In the genomic region with DNA sequence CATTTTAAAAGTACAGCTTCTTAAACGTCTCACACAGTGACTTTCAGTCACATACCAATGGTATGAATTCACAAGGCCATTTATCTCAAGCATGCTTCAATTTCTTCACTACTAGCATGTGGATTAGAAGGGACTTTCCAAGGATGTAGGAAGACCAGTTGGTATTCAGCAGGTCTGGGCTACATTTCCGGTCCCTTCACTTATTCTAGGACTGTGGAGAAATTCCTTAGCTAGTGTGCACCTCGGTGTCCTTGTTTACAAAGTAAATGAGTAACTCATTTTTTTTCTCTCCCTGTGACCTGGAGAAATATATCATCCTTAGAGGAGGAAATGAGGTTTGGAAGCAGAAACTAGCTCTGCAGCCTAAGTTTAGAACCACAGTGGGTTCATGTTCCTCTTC, we compare ENCODE assay signal across 21 mouse cellular contexts.
DNase-seq lines count a peak whose midpoint lies in the region; ATAC-seq and TF ChIP-seq lines count a peak whose summit lies in the region.
"Had no signal": no experiment of that assay in that cellular context is flagged by ENCODE, and none has a peak within 500 bp of the region (broad histone marks: within the 10 kb centered on the region; RNA-seq: fewer than 3 reads in every experiment).

No protein-coding gene starts in this region.

- no peak overlapping the region for H3K9ac ChIP-seq in intestine, embryonic 16.5 days (ENCODE audit: low read depth, low read length)
- H3K9ac ChIP-seq in intestine, embryonic 15.5 days, result no peak overlapping the region
- H3K9ac ChIP-seq in lung, postnatal 0 days (replicated peaks; ENCODE audit: low read depth), result no peak overlapping the region
- H3K9ac ChIP-seq: limb, embryonic 12.5 days; liver, embryonic 13.5 days; neural tube, embryonic 13.5 days had no signal

- TF ChIP-seq EP300 in lung, postnatal 0 days (IDR thresholded peaks at IDR 0.05), result no peak

- no peak for ATAC-seq in intestine, embryonic 16.5 days
- no peak for ATAC-seq in intestine, embryonic 15.5 days
- peak; percentile 44; the same call in 1 of the 2 replicates for ATAC-seq in lung, postnatal 0 days
- ATAC-seq: forebrain, embryonic 14.5 days; hindbrain, postnatal 0 days had no signal

- no peak overlapping the region for H3K4me2 ChIP-seq in intestine, embryonic 16.5 days (ENCODE audit: low read depth, low read length)
- no peak overlapping the region for H3K4me2 ChIP-seq in intestine, embryonic 15.5 days (replicated peaks)
- H3K4me2 ChIP-seq in lung, postnatal 0 days (replicated peaks; ENCODE audit: low read depth, low read length), result no peak overlapping the region
- H3K4me2 ChIP-seq: limb, embryonic 12.5 days; liver, embryonic 13.5 days; midbrain, embryonic 11.5 days; neural tube, embryonic 13.5 days had no signal

- peaks cover 42% of the 10 kb centered on the region for H3K4me1 ChIP-seq in heart, embryonic 10.5 days
- peaks cover 8% of the 10 kb centered on the region; the same call in 1 of the 2 replicates for H3K4me1 ChIP-seq in intestine, embryonic 16.5 days (ENCODE audit: control insufficient read depth, insufficient read depth, low read length)
- peaks cover 13% of the 10 kb centered on the region for H3K4me1 ChIP-seq in intestine, embryonic 15.5 days (replicated peaks)
- H3K4me1 ChIP-seq in lung, postnatal 0 days (ENCODE audit: insufficient read depth, low read depth, low read length), result peaks cover 3% of the 10 kb centered on the region
- H3K4me1 ChIP-seq: liver, embryonic 13.5 days had no signal

- no peak for TF ChIP-seq CTCF in lung, postnatal 0 days (IDR thresholded peaks at IDR 0.05)

- 39% methylated on average over 3 of the region's 3 CpGs for WGBS in heart, embryonic 10.5 days
- 29% methylated on average over 3 of the region's 3 CpGs for WGBS in intestine, embryonic 16.5 days
- 28% methylated on average over 3 of the region's 3 CpGs for WGBS in intestine, embryonic 15.5 days
- WGBS in lung, postnatal 0 days, result 20% methylated on average over 3 of the region's 3 CpGs

- peak overlapping the region; percentile 64 for H3K4me3 ChIP-seq in heart, embryonic 10.5 days
- no peak overlapping the region for H3K4me3 ChIP-seq in intestine, embryonic 16.5 days (ENCODE audit: low read length)
- H3K4me3 ChIP-seq in intestine, embryonic 15.5 days (replicated peaks), result no peak overlapping the region
- no peak overlapping the region for H3K4me3 ChIP-seq in lung, postnatal 0 days (ENCODE audit: low read depth, low read length)
- H3K4me3 ChIP-seq: left cerebral cortex, adult 2 months; limb, embryonic 12.5 days; liver, embryonic 13.5 days; neural tube, embryonic 13.5 days had no signal

- DNase-seq in heart, embryonic 10.5 days (ENCODE audit: low spot score), result no peak
- no peak for DNase-seq in heart, adult 11 months
- peak; percentile 46 for DNase-seq in lung, postnatal 0 days (ENCODE audit: low spot score)
- DNase-seq in lung, postnatal 4 days, result no peak
- DNase-seq in yolk sac, embryonic 10.5 days (ENCODE audit: low spot score), result peak; percentile 61
- no peak for DNase-seq in spleen, postnatal 4 days (ENCODE audit: low spot score in 2 of 2)
- DNase-seq: adrenal gland, adult 8-10 months; cerebellum, postnatal 14 days; gastrocnemius, postnatal 36 days; liver, embryonic 13.5 days; right cerebral cortex, postnatal 14 days; thymus, postnatal 4 days had no signal

- H3K36me3 ChIP-seq in heart, embryonic 10.5 days, result 0 out of 2 replicates have a peak, but pooled peaks cover 4% of the 10 kb centered on the region
- no peaks in the 10 kb centered on the region for H3K36me3 ChIP-seq in intestine, embryonic 16.5 days (ENCODE audit: control insufficient read depth, insufficient read depth, low read length)
- no peaks in the 10 kb centered on the region for H3K36me3 ChIP-seq in intestine, embryonic 15.5 days
- no peaks in the 10 kb centered on the region for H3K36me3 ChIP-seq in lung, postnatal 0 days (ENCODE audit: insufficient read depth, low read length)
- H3K36me3 ChIP-seq: limb, embryonic 12.5 days; liver, embryonic 13.5 days; neural tube, embryonic 13.5 days had no signal

- H3K9me3 ChIP-seq in heart, embryonic 10.5 days, result no peaks in the 10 kb centered on the region
- no peaks in the 10 kb centered on the region for H3K9me3 ChIP-seq in intestine, embryonic 16.5 days (ENCODE audit: control insufficient read depth, low read length)
- no peaks in the 10 kb centered on the region for H3K9me3 ChIP-seq in intestine, embryonic 15.5 days
- no peaks in the 10 kb centered on the region for H3K9me3 ChIP-seq in lung, postnatal 0 days (ENCODE audit: low read length)
- H3K9me3 ChIP-seq: limb, embryonic 12.5 days; liver, embryonic 13.5 days; neural tube, embryonic 13.5 days had no signal

- no peaks in the 10 kb centered on the region for H3K27me3 ChIP-seq in heart, embryonic 10.5 days (ENCODE audit: insufficient read depth, poor library complexity, severe bottlenecking)
- H3K27me3 ChIP-seq in intestine, embryonic 16.5 days (replicated peaks; ENCODE audit: control insufficient read depth, insufficient read depth, low read length), result no peaks in the 10 kb centered on the region
- H3K27me3 ChIP-seq in intestine, embryonic 15.5 days (replicated peaks), result no peaks in the 10 kb centered on the region
- H3K27me3 ChIP-seq in lung, postnatal 0 days (replicated peaks; ENCODE audit: insufficient read depth, low read length), result no peaks in the 10 kb centered on the region
- H3K27me3 ChIP-seq: liver, embryonic 13.5 days had no signal

- H3K27ac ChIP-seq in heart, embryonic 10.5 days, result peak overlapping the region; percentile 30; the same call in 1 of the 2 replicates
- peak overlapping the region; percentile 20; the same call in 1 of the 2 replicates for H3K27ac ChIP-seq in intestine, embryonic 16.5 days (ENCODE audit: low read length)
- H3K27ac ChIP-seq in intestine, embryonic 15.5 days, result no peak overlapping the region
- peak overlapping the region; percentile 14; the same call in 1 of the 2 replicates for H3K27ac ChIP-seq in lung, postnatal 0 days (ENCODE audit: low read length)
- H3K27ac ChIP-seq: hindbrain, postnatal 0 days; left cerebral cortex, adult 2 months; limb, embryonic 12.5 days; liver, embryonic 13.5 days; macrophage; neural tube, embryonic 13.5 days had no signal

Comparison
In these comparisons a context has a peak if more than half of its experiments do, and no peak if none do; other contexts are left out.
1. DNase-seq: peak in lung, postnatal 0 days (single experiment) and yolk sac, embryonic 10.5 days (single experiment); none in heart, embryonic 10.5 days (single experiment), heart, adult 11 months (single experiment), lung, postnatal 4 days (0 of 2) and spleen, postnatal 4 days (0 of 2).